13 mouse cellular contexts compared by ENCODE assay signal in genomic region chr12:26351321-26351720, GRCm38 (mm10).
DNase-seq lines count a peak whose midpoint lies in the region; ATAC-seq and TF ChIP-seq lines count a peak whose summit lies in the region.
"Had no signal": no experiment of that assay in that cellular context is flagged by ENCODE, and none has a peak within 500 bp of the region (broad histone marks: within the 10 kb centered on the region; RNA-seq: fewer than 3 reads in every experiment).

No protein-coding gene starts in this region.

- TF ChIP-seq CTCF in cerebellum, adult 2 months (IDR thresholded peaks at IDR 0.05; ENCODE audit: borderline replicate concordance, insufficient read depth, low read depth, low read length): no peak

- H3K4me1 ChIP-seq in cerebellum, adult 2 months (ENCODE audit: control insufficient read depth, insufficient read depth, low read length): peaks cover 17% of the 10 kb centered on the region
- 0 out of 2 replicates have a peak, but pooled peaks cover 2% of the 10 kb centered on the region for H3K4me1 ChIP-seq in hindbrain, embryonic 15.5 days (replicated peaks)
- H3K4me1 ChIP-seq in hindbrain, embryonic 10.5 days (replicated peaks): peaks cover 11% of the 10 kb centered on the region
- H3K4me1 ChIP-seq: limb, embryonic 12.5 days had no signal

- no peak overlapping the region for H3K9ac ChIP-seq in hindbrain, embryonic 15.5 days
- H3K9ac ChIP-seq: heart, embryonic 12.5 days; limb, embryonic 12.5 days had no signal

- no peak for TF ChIP-seq POLR2A in cerebellum, adult 2 months (IDR thresholded peaks at IDR 0.05; ENCODE audit: borderline replicate concordance, insufficient read depth, low read length)

- peak; percentile 62; the same call in 1 of the 2 replicates for ATAC-seq in hindbrain, embryonic 15.5 days (ENCODE audit: low FRiP score, low read depth)
- ATAC-seq: inflammation-experienced regulatory T-cells, adult 6 months had no signal

- H3K9me3 ChIP-seq in hindbrain, embryonic 15.5 days: no peaks in the 10 kb centered on the region
- H3K9me3 ChIP-seq in hindbrain, embryonic 10.5 days: no peaks in the 10 kb centered on the region
- H3K9me3 ChIP-seq: heart, embryonic 12.5 days; limb, embryonic 12.5 days had no signal

- peak overlapping the region; percentile 69; the same call in 1 of the 2 replicates for H3K27ac ChIP-seq in cerebellum, adult 2 months (ENCODE audit: insufficient read depth, low read length)
- 0 out of 2 replicates have a peak overlapping the region, but pooled peaks have one; percentile 7 for H3K27ac ChIP-seq in hindbrain, embryonic 15.5 days (replicated peaks)
- H3K27ac ChIP-seq in hindbrain, embryonic 10.5 days: no peak overlapping the region
- H3K27ac ChIP-seq: limb, embryonic 12.5 days had no signal

- 39% methylated on average over 3 of the region's 3 CpGs for WGBS in cerebellum, adult 2 months
- 38% methylated on average over 3 of the region's 3 CpGs for WGBS in hindbrain, embryonic 15.5 days
- WGBS in hindbrain, embryonic 10.5 days: 61% methylated on average over 3 of the region's 3 CpGs

- no peak for DNase-seq in cerebellum, adult 2 months
- DNase-seq in cerebellum, postnatal 36 days: no peak
- no peak for DNase-seq in hindbrain, embryonic 10.5 days (ENCODE audit: low spot score)
- DNase-seq in right cerebral cortex, postnatal 10 days (ENCODE audit: low spot score in 2 of 2): peak; percentile 58 to 78
- no peak for DNase-seq in right cerebral cortex, postnatal 25 days
- peak; percentile 62 for DNase-seq in retina, postnatal 1 day
- no peak for DNase-seq in gastrocnemius, postnatal 4 days (ENCODE audit: low spot score in 2 of 2)
- DNase-seq: embryo, embryonic 11 days; kidney, postnatal 4 days had no signal

- no peaks in the 10 kb centered on the region for H3K27me3 ChIP-seq in cerebellum, adult 2 months (ENCODE audit: control insufficient read depth, insufficient read depth, low read length)
- no peaks in the 10 kb centered on the region for H3K27me3 ChIP-seq in hindbrain, embryonic 15.5 days
- no peaks in the 10 kb centered on the region for H3K27me3 ChIP-seq in hindbrain, embryonic 10.5 days (ENCODE audit: insufficient read depth, poor library complexity, severe bottlenecking)
- H3K27me3 ChIP-seq: heart, embryonic 12.5 days; limb, embryonic 12.5 days had no signal

- no peak overlapping the region for H3K4me3 ChIP-seq in cerebellum, adult 2 months (replicated peaks; ENCODE audit: insufficient read depth, low read depth, low read length)
- H3K4me3 ChIP-seq in hindbrain, embryonic 15.5 days: no peak overlapping the region
- H3K4me3 ChIP-seq in hindbrain, embryonic 10.5 days: no peak overlapping the region
- H3K4me3 ChIP-seq: heart, embryonic 12.5 days; limb, embryonic 12.5 days had no signal

- H3K4me2 ChIP-seq in hindbrain, embryonic 15.5 days: no peak overlapping the region
- H3K4me2 ChIP-seq: heart, embryonic 12.5 days; limb, embryonic 12.5 days had no signal

- H3K36me3 ChIP-seq in hindbrain, embryonic 15.5 days: no peaks in the 10 kb centered on the region
- peaks cover 22% of the 10 kb centered on the region for H3K36me3 ChIP-seq in hindbrain, embryonic 10.5 days
- H3K36me3 ChIP-seq: heart, embryonic 12.5 days had no signal

Comparison
In these comparisons a context has a peak if more than half of its experiments do, and no peak if none do; other contexts are left out.
1. DNase-seq: peak in right cerebral cortex, postnatal 10 days (2 of 2) and retina, postnatal 1 day (single experiment); none in cerebellum, adult 2 months (0 of 2), cerebellum, postnatal 36 days (0 of 2), hindbrain, embryonic 10.5 days (single experiment), right cerebral cortex, postnatal 25 days (single experiment) and gastrocnemius, postnatal 4 days (0 of 2).